Mouse (Mus musculus) heart, adult 2 months (tissue): ENCODE data around the gene Stxbp5.

Experiments used
- CTCF ChIP-seq: fragments of 200-600 bp; IDR thresholded peaks from 2 replicates; pipeline ENCODE4 v1.8.1; 2022; ENCODE audit warnings: antibody characterized with exemption, mild to moderate bottlenecking, moderate library complexity
- EP300 ChIP-seq: fragments of 200-500 bp; IDR thresholded peaks from 2 replicates; pipeline ENCODE4 v1.6.1; 2011; ENCODE audit warnings: low read depth, low read length, control low read depth; ENCODE audit not compliant: insufficient read depth
- POLR2A ChIP-seq: fragments of 200-500 bp; IDR thresholded peaks from 2 replicates; pipeline ENCODE4 v1.6.1; 2011; ENCODE audit warnings: mild to moderate bottlenecking, low read depth, low read length, control low read depth; ENCODE audit not compliant: insufficient read depth

DNA sequence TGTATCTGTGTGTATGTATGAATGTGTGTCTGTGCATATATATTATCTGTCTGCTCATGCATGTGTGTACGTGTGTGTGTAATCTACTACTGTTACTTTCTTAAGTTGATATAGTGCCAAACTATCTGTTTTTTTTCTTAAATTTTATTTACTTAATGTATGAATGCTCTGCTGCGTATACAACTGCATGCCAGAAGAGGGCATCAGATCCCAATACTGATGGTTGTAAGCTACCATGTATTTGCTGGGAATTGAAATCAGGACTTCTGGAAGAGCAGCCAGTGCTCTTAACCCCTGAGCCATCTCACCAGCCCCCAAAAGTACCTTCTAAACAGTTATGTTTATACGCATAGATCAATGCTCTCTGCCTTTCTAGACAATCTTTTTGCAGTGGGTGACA, 109.9 kb downstream of the Stxbp5 start:
- peak; percentile 51 for TF ChIP-seq CTCF
- TF ChIP-seq EP300: no peak
- no peak for TF ChIP-seq POLR2A
